Mouse (Mus musculus): ENCODE results near the gene B4galnt4. TPM values are rescaled to one million over a fixed set of nuclear protein-coding genes. Genes with fewer than 3 reads are reported as not detected.
"Not testable (repeated sequence)": the region's sequence is repeated elsewhere in the genome, so short reads cannot be mapped to it uniquely, and the experiment has no call there.

Gene B4galnt4
- polyA plus RNA-seq, 1 experiment from 2014 or later: 27.4 TPM

DNA sequence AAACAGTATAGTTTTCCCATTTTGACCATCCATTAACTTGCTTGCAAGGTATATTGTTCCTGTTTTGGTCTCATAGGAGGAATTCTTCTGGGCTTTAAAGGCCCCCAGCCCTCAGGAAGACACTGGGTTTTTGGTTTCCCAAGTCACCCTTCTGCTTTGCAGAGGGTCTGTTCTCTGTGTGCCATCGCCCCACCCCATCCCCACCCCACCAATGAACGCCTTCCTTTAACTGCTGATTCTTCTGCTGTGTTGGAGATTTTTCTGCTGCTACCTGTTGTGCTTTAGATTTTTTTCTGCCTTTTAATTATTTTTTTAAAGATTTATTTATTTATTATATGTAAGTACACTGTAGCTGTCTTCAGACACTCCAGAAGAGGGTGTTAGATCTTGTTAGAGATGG, 32.1 kb upstream of the B4galnt4 start, which contains the start of gene Gm17387:
Gm17387 (plus strand) TSS at position 301 of the 400 bp plus-strand sequence.
- no peak for ATAC-seq (ENCODE audit: insufficient number of reproducible peaks, insufficient read depth, low FRiP score, low TSS enrichment, low read depth)
- Histone ChIP-seq H3K9me3 (no peaks in the 10 kb centered on the region), H3K4me3 (no peak within 1 kb of the TSS), H3K4me1 (peaks cover 6% of the 10 kb centered on the region; the same call in 1 of the 2 replicates), H3K4me2 (no peak within 1 kb of the TSS), H3K27me3 (no peaks in the 10 kb centered on the region), H3K9ac (no peak within 1 kb of the TSS), H3K36me3 (no peaks in the 10 kb centered on the region), H3K27ac (no peak within 1 kb of the TSS)
- WGBS: 92% methylated on average over 2 of the region's 2 CpGs

DNA sequence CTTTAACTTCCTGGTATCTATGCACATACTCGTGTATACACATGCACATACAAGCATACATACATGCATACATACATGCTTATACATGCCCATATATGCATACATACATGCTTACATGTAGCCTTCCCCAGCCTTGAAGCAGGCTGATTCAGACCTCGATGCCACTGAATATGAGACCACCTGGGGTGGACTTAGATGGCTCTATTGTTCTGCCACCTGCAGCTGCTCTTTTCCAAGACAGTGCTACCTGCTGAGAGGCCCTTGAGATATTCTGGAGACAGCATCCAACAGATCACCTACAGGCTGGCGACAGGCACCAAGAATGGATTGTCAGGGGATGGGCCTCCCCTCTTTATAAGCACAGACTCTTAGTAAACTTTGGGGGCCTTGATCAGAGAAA, 30.5 kb upstream of the B4galnt4 start:
- no peak overlapping the region for H3K4me2 ChIP-seq
- H3K9me3 ChIP-seq: no peaks in the 10 kb centered on the region
- ATAC-seq (ENCODE audit: insufficient number of reproducible peaks, insufficient read depth, low FRiP score, low TSS enrichment, low read depth): no peak
- H3K36me3 ChIP-seq: no peaks in the 10 kb centered on the region
- no peak overlapping the region for H3K4me3 ChIP-seq
- H3K9ac ChIP-seq: no peak overlapping the region
- no peaks in the 10 kb centered on the region for H3K27me3 ChIP-seq
- WGBS: 51% methylated on average over 3 of the region's 3 CpGs
- peaks cover 6% of the 10 kb centered on the region; the same call in 1 of the 2 replicates for H3K4me1 ChIP-seq
- no peak overlapping the region for H3K27ac ChIP-seq

DNA sequence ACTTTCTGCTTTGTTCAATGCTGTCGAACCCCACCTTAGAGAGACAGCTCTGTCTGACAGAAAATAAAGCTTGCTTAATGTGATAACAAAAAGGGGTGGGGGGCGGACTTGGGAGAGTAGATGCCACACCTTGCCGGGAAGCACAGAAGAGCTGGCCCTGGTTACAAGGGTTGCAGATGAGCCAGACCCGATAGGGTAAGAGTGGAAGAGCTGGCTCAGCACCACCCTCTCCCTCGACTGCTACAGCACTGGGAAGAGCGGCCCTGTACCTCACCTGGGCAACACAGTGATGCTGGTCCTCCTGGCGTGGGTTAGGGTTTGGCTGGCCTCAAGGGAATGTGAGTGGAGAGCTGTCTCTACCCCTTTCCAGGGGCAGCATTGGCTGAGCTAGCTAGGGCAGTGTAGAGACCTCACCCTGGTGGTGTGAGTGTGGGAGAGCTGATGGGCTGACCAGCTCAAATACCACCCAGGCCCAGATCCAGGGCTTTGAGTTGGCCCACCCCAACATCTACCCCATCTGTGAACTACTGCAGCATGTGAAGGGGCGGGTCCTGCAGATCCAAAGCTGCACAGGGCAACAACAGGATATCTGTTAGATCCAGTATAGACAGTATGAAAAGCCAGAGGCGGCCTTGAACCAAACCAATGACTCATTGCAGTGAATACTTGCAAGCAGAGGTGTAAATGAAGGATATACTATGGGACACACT, 28.3 kb upstream of the B4galnt4 start:
- WGBS: 79% methylated on average over 9 of the region's 9 CpGs
- Histone ChIP-seq H3K27ac (no peak overlapping the region), H3K9ac (no peak overlapping the region), H3K27me3 (no peaks in the 10 kb centered on the region), H3K9me3 (no peaks in the 10 kb centered on the region), H3K36me3 (no peaks in the 10 kb centered on the region), H3K4me3 (no peak overlapping the region), H3K4me2 (no peak overlapping the region), H3K4me1 (peaks cover 6% of the 10 kb centered on the region; the same call in 1 of the 2 replicates)
- ATAC-seq (ENCODE audit: insufficient number of reproducible peaks, insufficient read depth, low FRiP score, low TSS enrichment, low read depth): 0 out of 2 replicates have a peak, but pooled peaks have one; percentile 26

DNA sequence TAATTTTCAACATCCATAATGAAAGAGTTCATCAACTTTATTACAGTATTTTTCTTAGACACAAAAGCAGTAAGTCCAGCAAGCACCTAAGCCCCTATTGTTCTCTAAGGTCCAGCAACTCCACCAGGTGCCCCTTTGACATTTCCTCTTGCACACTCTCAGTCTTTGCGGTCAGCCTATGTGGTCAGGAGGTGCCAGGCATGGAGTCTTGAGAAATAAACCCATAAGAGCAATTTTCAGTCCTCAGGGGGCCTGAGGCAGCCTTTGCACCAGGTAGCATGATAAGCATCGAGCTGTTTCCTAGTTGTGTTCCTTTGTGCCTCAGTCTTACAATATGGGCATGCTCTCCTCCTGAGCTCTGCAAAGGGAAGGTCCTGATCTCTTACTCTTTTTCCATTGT, 24.3 kb upstream of the B4galnt4 start:
- WGBS: 84% methylated on average over 1 of the region's 2 CpGs
- not testable (repeated sequence) for H3K27me3 ChIP-seq; H3K4me2 ChIP-seq; H3K9ac ChIP-seq; ATAC-seq (ENCODE audit: insufficient number of reproducible peaks, insufficient read depth, low FRiP score, low TSS enrichment, low read depth); H3K9me3 ChIP-seq; H3K4me3 ChIP-seq; H3K36me3 ChIP-seq; H3K27ac ChIP-seq
- peaks cover 14% of the 10 kb centered on the region for H3K4me1 ChIP-seq

DNA sequence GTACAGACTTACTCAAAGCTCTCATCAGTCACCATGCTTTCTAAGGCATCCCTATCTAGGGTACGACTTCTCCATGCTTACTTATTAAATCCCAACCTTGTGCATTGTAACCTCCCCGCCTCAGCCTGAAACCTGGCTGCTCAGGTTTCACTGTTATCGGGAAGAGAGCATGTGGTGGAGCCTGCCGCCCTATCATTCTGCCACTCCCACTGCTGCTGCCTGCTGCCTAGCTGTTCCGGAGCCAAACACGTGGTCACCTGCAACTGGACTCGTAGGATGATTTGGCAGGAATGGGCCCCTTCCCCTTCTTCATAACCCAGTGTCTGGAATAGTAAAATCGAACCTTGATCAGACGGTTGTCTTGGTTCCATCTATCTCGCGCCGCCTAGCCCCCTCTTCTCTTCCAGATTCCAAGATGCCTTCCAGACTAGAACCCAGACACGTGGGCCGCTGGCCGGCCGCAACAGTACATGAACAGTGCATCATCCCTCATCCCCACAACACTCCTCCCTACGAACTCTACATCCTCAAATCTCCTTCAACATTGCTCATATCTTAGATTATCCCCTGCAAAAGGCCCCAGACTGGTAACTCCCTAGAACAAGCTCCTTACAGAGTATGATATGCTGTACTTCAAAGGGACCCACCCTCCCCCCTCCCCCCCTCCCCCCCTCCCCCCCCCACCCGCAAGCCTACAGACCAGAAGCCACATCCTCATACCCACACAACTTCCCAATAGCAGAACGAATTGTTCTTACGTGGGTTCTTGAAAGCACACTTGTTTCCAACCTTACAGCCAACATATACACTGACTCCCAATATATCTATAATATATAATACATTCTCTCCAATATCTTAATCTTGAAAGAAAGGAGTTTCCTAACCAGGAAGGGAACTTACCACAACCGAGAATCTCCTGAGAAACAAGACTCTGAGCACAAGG, 22.5 kb upstream of the B4galnt4 start:
- Histone ChIP-seq H3K27ac (no peak overlapping the region), H3K4me1 (peaks cover 26% of the 10 kb centered on the region), H3K36me3 (no peaks in the 10 kb centered on the region), H3K9ac (no peak overlapping the region), H3K4me3 (no peak overlapping the region), H3K9me3 (no peaks in the 10 kb centered on the region), H3K4me2 (no peak overlapping the region), H3K27me3 (no peaks in the 10 kb centered on the region)
- 73% methylated on average over 20 of the region's 21 CpGs for WGBS
- ATAC-seq (ENCODE audit: insufficient number of reproducible peaks, insufficient read depth, low FRiP score, low TSS enrichment, low read depth): no peak

DNA sequence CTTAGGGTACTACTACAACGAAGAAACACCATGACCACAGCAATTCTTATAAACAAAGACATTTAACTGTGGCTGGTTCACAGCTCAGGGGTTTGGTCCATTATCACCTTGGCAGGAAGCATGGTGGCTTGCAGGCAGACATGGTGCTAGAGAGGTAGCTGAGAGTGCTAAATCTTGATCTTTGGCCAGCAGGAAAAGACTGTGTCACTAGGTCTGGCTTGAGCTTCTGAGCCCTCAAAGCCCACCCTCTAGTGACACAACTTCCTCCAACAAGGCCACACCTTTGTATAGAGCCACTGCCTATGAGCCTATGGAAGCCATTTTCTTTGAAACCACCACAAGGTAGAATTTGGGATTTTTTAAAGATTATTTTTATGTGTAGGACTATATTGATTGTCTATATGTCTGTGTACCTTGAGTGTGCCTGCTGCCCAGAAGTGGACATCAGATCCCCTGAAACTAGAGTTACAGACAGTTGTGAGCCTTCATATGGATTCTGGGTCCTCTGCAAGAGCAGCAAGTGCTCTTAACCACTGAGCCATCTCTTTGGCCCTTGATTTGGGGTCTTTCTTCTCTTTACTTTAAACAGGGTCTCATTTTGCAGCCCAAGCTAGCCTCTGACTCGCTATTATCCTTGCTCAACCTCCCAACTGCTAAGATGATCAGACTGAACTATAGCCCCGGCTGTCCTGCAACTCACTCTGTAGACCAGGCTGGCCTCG, 21.4 kb upstream of the B4galnt4 start:
- H3K9ac ChIP-seq: no peak overlapping the region
- no peaks in the 10 kb centered on the region for H3K36me3 ChIP-seq
- H3K27ac ChIP-seq: no peak overlapping the region
- H3K9me3 ChIP-seq: no peaks in the 10 kb centered on the region
- no peaks in the 10 kb centered on the region for H3K27me3 ChIP-seq
- no peak overlapping the region for H3K4me3 ChIP-seq
- ATAC-seq (ENCODE audit: insufficient number of reproducible peaks, insufficient read depth, low FRiP score, low TSS enrichment, low read depth): no peak
- H3K4me1 ChIP-seq: peaks cover 23% of the 10 kb centered on the region
- H3K4me2 ChIP-seq: no peak overlapping the region
- WGBS: 93% methylated on average over 4 of the region's 4 CpGs

DNA sequence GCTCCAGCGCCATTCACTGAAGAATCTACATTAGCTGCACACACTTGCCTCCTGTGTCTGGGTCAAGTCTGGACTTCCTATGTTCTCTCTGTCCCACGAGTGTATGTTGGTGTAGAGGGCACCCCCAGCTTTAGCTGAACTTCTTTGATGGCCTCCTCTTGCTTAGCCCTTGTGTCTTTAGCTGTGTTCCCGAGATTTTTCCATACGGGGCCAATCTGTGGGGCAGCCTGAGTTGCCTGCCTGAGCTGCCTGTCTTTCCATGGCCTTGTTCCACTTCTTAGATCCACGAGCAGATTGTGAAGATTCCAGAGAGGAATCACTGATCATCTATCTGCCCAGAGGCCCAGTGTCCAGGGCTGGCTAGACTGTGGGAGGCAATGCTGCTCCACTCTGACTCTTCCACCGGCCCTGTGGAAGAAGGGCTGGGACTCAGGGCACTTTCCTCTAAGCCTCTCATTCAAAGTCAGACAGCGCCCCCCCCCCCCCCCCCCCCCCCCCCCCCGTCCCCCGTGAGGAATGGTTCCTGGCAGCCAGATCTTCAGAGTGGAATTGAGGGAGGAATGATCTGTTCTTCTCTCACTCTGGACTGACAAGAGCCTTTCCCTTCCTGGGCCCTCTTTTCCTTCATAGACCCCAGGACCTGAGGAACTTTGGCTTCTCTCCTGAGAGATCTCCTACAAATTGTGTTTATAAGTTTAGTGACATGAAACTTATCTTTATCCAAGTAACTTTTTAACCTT, 19.9 kb upstream of the B4galnt4 start:
- peak overlapping the region; percentile 84 for H3K27ac ChIP-seq

DNA sequence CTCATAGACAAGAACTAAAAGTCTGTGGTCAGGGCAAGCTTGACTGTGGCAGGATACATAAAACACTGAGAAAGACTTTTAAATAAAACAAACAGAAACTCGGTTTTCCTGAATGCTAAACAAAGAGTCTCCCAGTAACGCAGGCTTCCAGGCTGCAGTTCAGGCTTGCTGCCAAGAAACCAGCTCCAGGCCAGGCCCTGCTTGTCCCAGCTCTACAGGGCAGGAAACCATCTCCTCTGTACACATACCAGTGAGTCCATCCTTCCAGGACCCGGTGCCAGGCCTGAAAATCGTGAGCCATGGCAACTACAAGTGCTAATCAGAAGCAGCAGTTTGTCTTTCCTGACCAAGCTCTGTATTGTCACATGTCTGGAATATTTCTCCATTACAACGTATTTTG, 19.2 kb upstream of the B4galnt4 start:
- Histone ChIP-seq H3K27me3 (no peaks in the 10 kb centered on the region), H3K9me3 (no peaks in the 10 kb centered on the region), H3K36me3 (no peaks in the 10 kb centered on the region), H3K27ac (peak overlapping the region; percentile 84), H3K4me2 (0 out of 2 replicates have a peak overlapping the region, but pooled peaks have one; percentile 35), H3K9ac (no peak overlapping the region), H3K4me3 (no peak overlapping the region), H3K4me1 (peaks cover 24% of the 10 kb centered on the region)
- 0 out of 2 replicates have a peak, but pooled peaks have one; percentile 52 for ATAC-seq (ENCODE audit: insufficient number of reproducible peaks, insufficient read depth, low FRiP score, low TSS enrichment, low read depth)
- 6% methylated on average over 5 of the region's 5 CpGs for WGBS

More for the DNA sequence above, 19.9 kb upstream of the B4galnt4 start:
- 37% methylated on average over 6 of the region's 9 CpGs for WGBS
- Histone ChIP-seq H3K9me3 (no peaks in the 10 kb centered on the region), H3K36me3 (no peaks in the 10 kb centered on the region), H3K4me2 (peak overlapping the region; percentile 35; the same call in 1 of the 2 replicates), H3K27me3 (no peaks in the 10 kb centered on the region), H3K4me3 (no peak overlapping the region), H3K4me1 (peaks cover 23% of the 10 kb centered on the region), H3K9ac (peak overlapping the region; percentile 33; the same call in 1 of the 2 replicates)
- ATAC-seq (ENCODE audit: insufficient number of reproducible peaks, insufficient read depth, low FRiP score, low TSS enrichment, low read depth): no peak

DNA sequence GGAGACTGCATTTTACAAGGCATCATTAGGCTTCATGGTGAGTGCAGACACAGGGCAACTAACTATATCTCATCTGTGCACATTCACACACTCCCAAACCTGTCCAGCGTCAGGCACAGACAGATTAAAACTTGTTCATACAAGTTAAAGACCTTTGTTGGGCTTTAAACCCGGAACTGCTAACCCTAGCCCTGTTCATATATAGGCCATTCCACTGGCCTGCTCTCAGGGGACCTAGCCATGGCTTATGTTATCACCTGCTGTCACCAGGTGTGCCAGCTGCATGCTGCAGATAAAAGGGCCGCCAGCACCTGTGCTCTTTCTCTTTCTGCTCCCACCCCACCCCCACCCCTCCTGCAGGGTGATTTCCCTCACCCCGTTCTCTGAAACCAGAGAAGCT, 18.4 kb upstream of the B4galnt4 start:
- Histone ChIP-seq H3K36me3 (no peaks in the 10 kb centered on the region), H3K9ac (no peak overlapping the region), H3K4me1 (peaks cover 33% of the 10 kb centered on the region), H3K9me3 (no peaks in the 10 kb centered on the region), H3K4me2 (no peak overlapping the region), H3K27me3 (no peaks in the 10 kb centered on the region), H3K4me3 (no peak overlapping the region), H3K27ac (peak overlapping the region; percentile 68)
- ATAC-seq (ENCODE audit: insufficient number of reproducible peaks, insufficient read depth, low FRiP score, low TSS enrichment, low read depth): peak; percentile 16; the same call in 1 of the 2 replicates
- 39% methylated on average over 4 of the region's 4 CpGs for WGBS

DNA sequence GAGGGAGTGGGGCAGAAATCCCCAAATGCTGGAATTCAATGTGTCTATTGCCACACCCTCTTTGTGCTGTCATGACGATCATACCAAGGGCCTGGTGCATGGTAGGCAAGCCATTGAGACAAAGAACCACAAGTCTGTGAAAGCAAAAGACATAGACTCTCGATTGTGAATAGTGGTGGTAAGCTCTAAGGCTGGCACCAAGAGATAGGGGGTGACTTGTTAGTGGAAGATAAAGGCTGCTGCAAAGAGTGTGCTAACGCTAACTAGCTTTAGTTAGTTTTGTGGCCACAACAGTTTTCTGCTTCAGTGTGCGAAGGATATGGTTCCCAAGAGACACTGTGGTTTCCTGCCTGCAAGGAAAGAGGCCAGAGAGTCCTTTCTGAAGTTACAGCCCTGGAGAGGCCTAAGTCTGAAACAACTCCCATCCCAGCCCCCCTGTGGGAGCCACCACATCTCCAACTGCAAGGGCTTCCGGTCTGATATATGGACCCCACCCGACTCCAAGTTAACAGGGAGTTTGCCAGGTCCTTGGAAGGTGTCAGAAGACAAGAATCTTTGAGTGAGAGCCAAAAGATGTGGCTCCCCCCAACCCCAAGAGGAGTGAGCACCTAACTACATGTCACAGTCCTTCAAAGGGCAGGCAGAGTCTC, 13.8 kb upstream of the B4galnt4 start:
- Histone ChIP-seq H3K27ac (peak overlapping the region; percentile 85), H3K9ac (no peak overlapping the region), H3K4me2 (peak overlapping the region; percentile 70), H3K36me3 (no peaks in the 10 kb centered on the region), H3K4me3 (0 out of 2 replicates have a peak overlapping the region, but pooled peaks have one; percentile 39), H3K9me3 (no peaks in the 10 kb centered on the region), H3K4me1 (peaks cover 26% of the 10 kb centered on the region), H3K27me3 (no peaks in the 10 kb centered on the region)
- WGBS: 59% methylated on average over 6 of the region's 6 CpGs
- no peak for ATAC-seq (ENCODE audit: insufficient number of reproducible peaks, insufficient read depth, low FRiP score, low TSS enrichment, low read depth)

Data from embryonic facial prominence, embryonic 13.5 days (tissue).